Mouse (Mus musculus): ENCODE data around the gene Gpx5.
A peak's percentile ranks its signal among the peaks of the same experiment; 100 is the strongest.

The Gpx5 gene

DNA sequence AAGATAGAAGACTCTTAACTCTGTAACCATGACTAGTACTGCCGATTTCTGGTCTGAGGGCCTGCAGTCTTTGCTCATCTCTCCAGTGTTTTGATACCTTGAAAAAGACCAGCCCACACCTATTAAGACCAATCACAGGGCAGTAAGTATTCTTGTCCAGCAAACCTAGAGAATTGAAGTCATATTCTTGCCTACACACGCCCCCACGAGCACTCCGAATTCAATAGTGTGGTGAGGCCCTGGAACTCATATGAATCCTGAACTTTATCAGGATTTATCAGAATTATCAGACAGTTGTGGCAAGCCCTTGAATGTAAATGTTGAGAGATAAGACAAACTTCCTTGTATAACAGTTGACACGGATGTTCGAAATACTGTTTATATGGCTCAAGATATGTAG, at the start of gene Gpx5:
Gene Gpx5, minus strand, starts transcription at position 101 of the 400 bp plus-strand sequence.
- no peak for DNase-seq (ENCODE audit: low spot score)

DNA sequence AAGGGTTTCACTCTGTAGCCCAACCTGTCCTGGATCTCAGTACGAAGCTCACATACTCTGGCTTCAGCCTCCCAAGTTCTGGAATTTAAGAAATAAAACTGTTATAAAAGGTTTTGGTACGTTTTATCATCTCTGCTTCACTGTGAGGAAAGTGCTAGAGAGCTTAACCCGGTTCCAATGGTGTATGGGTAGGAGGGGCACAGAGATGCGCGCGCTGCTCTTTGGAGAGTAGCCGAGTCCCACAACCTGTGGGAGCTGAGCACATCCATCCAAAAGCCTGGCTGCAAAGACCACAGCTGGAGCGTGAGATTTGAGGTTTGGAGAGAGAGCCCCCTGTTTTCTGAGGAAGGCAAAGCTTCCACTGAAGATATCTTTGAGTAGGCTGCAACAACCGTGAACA, 34.9 kb upstream of the Gpx5 start:
- DNase-seq (ENCODE audit: low spot score), result peak; percentile 51

DNA sequence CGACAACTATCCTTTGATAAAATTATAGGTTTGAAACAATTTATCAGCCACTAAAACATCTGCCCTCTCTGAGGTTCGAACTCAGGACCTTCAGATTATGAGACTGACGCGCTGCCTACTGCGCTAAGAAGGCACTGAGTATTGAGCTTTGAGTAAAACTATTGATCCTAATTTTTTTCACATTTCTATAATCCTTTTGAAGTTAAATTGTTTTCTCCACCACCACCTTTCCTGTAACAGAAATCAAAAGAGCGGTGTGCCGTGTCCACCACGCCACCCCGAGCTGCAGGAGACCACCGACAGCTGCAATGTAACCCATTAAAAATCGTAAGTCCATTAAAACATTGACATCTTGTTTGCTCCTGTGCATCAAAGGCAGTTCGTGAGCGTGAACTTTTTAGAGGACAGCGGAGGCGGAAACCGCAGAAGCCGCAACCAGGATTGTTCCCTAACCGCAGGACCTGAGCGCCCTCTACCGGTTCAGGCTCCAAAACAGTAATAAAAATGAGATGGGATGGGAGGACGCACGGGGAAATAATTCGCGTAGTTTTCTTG, 34.2 kb upstream of the Gpx5 start:
- DNase-seq (ENCODE audit: low spot score), result peak; percentile 94

DNA sequence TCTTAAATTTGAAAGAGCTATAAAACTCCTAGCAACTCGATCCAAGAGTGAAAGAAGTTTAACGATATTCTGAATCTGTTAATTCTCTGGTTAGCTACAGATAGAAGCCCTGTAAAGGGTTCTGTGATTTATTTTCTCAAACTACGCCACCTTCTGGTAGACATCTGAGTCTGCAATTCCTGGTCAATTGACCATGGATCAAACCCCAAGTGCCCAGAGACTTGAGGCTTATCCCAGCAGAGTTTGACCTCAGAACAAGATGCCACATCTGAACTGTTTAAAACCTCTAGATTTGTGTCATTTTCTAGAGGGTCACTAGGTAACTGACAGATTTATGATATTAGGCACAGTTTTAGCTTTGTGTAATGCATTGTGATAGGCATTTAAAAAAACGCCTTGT, 33.7 kb upstream of the Gpx5 start:
- DNase-seq (ENCODE audit: low spot score), result peak; percentile 70

DNA sequence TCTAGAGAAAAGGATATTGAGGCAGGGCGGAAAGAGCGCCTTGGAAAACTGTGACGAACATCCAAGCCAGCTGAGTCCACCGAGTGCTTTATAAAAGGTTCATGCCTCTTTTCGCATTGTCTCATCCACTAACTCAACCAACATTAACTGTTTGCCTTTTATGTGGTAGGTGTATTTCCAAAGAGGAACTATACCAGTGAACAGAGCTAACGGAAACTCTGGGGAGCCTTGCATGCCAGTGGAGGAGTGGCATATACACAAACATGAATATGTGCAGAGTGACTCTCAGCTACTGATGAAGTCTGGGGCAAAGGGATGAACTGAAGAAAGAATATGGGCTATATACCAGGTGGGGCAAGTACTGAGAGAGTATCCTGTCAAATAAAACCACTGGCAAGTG, 30.9 kb upstream of the Gpx5 start:
- DNase-seq (ENCODE audit: low spot score), result no peak

DNA sequence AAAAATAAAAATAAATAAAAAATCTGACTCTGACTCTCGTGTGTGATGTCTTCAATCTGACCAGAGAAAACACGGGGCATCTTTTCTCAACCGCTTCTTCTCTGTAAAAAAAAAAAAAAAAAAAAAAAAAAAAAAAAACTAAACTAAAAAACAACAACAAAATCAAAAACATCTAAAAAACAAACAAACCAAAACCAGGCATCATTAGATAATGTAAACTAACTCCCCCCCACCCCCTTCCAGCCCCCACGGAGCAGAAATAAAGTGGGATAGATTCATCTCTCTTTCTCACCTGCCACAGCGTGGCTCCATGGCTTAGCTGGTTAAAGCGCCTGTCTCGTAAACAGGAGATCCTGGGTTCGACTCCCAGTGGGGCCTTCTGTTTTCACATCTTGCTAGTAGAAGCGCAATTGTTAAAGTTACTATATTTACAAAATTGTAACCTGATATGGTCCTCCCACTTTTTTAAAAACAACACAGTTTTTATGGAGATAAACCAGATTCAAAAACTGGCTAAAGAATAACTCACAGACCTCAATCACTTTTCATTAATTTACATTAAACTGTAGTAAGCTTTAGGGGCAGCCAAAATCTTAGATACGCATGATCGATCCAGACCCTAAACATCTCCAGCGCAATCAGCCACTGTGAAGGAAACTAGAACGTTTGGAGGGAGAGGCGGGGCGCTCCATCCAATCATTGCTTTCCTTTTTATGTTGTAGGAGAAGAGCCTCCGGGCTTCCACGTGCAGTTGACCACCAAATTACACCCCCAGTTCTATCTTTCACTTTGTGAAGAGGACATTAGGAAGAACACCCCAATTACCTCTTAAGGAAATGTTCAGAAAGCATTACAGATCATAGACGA, 30.2 kb upstream of the Gpx5 start:
- DNase-seq (ENCODE audit: low spot score), result peak; percentile 68

DNA sequence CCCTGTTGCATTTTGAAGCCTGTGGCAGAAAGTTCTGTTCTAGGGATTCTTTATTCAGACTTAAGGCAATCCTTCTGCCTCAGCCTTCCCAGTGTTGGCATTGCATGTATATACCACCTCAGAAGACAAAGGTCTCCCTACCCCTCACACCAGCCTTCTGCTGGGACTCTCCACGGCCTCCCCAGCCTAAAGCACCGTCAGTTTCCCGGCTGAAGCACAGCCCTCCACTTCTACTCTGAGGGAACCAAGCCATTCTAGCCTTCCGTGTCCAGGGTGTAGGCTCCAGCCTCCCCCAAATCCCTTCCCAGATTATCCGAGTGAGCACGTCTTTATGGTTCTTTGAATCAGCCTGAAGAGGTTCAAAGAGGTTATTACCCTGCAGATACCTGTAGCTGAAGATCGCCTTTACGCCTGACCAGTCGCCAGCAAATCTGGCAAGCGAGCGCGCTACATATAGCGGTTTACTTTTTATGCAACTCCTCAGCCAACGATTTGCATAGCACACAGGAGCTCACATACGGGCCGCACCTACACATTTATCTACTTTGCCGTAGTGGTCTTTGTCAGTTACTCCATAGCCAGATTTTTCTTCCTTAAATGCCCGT, 29.5 kb upstream of the Gpx5 start:
- peak; percentile 23 for DNase-seq (ENCODE audit: low spot score)

DNA sequence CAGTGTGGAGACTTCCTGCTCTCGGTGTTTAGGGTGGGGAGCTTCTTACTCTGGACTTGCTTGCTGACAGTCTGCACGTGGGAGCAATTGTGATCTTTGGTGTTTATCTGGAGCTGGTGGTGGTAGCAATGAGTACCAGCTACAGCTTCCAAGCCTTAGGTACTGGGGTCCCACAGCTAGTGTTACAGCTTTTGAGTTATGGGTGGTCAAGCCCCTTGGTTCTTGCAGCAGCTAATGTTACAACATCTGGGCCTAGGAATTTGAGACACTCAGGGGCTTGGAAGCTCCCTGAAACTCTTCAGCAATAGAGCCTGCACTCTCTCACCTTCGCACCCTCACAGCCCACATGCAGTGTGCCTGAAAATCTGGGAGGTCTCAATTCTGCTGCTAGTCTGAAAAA, 27.7 kb upstream of the Gpx5 start:
- DNase-seq (ENCODE audit: low spot score), result no peak

DNA sequence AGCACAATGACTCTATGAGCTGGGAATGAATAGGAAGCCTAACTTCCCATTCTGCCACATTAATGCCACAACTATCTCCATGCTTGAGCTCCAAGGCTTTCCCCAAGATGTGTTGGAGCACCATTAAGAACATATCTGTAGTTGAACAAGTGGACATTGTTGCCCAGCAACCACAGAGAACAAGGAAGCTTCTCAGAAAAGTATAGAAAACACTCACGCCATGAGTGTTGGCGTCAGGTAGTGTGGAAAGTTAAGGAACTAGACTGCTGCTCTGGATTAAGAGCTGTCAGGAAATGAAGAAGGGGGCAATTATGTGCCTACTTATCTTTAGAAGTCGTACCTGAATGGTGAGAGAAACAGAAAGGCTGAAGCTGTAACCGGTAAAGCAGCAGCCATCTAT, 21.4 kb upstream of the Gpx5 start:
- DNase-seq (ENCODE audit: low spot score), result no peak

DNA sequence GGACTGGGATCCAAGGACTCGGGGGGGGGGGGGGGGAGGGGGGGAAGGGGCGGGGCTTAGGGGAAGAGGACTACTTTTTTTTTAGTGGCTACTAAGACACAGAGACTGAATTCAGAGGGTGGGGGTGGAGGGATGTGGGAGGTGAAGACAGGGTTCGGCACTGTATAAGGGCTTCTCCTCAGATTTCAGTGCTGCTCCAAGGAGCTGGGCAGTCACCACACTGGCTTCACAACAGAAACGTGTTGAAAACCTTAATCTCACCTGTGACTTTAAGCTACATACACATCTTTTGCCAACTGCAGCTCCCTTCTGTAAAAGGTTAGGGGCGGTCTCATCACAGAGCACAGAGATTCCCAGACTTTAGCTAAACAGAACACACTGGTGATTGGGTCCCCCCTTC, 20.3 kb upstream of the Gpx5 start:
- no peak for DNase-seq (ENCODE audit: low spot score)

DNA sequence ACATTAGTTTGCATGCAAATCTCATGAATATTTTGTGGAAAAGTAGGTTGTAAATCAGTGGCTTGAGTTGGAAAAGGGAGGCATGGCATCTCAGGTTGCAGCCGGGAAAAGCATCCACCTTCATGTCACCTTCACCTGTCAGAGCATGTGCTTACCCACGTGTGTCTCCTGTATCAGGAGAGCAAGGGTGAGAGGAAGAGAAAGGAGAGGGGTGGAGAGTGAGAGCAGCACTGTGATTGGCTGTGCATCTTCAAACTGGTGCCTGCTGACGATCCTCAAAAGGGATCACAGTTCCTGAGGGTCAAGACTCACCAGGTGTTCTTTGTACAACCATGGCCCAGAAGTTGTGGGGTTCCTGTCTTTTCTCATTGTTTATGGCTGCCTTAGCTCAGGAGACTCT, 19.4 kb upstream of the Gpx5 start, which contains the start of gene Gpx6:
Gene Gpx6, plus strand, starts transcription at position 200 of the 400 bp plus-strand sequence.
- DNase-seq (ENCODE audit: low spot score), result no peak

DNA sequence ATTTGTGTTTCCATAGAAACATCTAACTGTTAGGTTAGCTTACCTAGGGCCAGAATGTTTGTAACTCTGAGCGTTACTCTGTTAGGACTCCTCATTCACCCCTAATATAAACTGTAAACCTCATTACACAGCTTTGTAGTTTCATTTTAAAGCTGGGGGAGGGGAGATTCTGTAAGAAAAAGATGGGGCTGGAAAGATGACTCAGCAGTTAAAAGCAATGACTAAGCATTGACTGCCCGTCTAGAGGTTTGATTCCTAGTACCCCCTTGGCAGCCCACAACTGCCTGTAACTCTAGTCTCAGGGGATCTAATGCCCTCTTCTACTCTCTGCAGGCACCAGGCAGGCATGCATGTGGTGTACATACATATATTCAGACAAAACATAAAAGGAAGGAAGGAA, 17.3 kb upstream of the Gpx5 start:
- no peak for DNase-seq (ENCODE audit: low spot score)

DNA sequence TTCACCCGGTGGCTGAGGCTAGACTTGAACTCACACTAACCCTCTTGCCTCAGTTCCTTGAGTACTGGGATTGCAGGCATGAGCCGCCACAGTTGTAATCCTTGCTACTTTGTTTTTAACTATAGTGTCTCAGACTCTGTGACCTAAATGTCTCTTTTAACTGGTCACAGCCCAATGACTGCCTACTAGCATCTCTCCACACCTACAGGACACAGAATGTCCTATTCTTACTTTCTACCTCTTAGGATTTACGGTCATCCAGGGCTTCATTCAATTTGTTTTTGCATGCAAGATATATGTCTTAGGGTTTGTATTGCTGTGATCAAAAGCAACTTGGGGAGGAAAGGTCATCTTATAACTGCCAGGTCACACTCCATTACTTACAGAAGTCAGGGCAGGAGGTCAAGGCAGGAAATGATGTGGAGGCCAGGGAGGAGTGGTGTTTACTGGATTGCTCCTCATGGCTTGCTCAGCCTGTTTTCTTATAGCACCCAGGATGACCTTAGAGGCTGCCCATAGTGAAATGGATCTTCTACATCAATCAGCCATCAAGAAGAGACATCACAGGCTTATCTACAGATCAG, 12.0 kb upstream of the Gpx5 start:
- no peak for DNase-seq (ENCODE audit: low spot score)

DNA sequence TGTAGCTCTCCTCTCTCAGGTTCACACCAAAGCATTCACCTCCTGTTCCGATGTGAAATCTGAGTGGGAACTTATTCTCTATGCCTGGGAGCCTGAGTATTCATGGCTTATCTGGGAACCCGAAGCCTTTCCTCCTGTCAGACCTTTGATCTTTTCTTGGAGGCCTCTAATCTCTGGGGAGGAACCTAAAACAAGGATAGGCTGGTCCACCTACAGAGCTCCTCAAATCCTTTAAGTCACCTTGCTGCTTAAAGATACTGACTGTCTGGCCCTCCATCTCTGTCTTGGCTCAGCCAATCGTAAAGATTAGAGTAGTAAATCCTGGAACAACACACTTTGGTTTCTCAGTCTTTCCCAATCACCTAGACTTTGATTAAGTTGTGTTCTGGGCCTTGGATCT, 6.0 kb upstream of the Gpx5 start:
- no peak for DNase-seq (ENCODE audit: low spot score)

DNA sequence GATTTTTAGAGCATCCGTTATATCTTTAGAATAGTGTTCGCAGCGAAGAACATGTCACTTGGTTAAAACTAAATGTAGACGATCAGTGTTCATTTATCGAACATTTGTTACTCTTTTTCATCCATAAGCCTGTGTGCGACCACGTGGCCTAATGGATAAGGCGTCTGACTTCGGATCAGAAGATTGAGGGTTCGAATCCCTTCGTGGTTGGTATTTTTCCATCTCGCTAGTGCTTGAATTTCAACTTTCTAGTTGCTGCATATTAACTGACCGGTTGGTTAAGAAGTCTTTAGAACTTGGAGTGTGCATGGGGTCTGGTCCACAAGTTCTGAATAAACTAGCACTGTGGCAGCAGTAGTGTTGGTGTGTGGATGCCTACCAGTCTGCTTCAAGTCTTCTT, 13.0 kb downstream of the Gpx5 start:
- peak; percentile 97 for DNase-seq (ENCODE audit: low spot score)

DNA sequence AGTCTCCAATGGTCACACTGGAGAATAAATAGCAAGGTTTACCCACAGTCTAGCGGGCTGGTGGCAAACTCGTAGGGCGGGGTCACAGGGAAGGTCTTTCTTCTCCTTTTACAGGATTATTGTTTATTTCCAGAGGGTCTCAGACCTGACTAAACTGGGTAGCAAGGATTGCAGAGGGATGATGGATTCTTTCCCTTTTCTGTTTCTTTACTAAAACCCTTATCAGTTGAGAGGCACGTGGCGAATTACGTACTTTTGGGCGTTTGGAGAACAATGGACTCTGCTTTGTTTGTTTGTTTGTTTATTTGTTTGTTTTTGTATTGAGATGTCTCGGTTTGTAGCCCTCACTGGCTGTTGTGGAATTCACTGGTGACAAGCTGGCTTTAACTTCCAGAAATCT, 13.5 kb downstream of the Gpx5 start:
- no peak for DNase-seq (ENCODE audit: low spot score)

DNA sequence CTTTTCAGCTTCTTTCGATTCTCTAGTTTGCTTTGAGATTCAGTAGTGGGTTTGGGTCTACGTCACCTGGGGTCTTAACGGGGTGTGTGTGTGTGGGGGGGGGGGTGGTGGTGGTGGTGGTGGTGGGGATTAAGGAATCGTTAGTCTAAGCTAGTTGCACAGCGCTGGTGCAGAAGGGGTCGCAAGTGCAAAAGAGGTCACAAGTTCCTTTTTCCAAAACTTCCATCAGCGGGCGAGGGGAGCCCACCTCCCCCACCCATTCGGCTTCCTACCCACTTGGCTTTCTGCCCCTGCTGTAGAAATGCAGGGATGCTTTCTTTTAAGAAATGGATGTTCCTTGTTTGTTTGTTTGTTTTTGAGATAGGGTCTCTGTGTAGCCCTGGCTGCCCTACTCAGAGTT, 16.0 kb downstream of the Gpx5 start:
- DNase-seq (ENCODE audit: low spot score), result peak; percentile 41

DNA sequence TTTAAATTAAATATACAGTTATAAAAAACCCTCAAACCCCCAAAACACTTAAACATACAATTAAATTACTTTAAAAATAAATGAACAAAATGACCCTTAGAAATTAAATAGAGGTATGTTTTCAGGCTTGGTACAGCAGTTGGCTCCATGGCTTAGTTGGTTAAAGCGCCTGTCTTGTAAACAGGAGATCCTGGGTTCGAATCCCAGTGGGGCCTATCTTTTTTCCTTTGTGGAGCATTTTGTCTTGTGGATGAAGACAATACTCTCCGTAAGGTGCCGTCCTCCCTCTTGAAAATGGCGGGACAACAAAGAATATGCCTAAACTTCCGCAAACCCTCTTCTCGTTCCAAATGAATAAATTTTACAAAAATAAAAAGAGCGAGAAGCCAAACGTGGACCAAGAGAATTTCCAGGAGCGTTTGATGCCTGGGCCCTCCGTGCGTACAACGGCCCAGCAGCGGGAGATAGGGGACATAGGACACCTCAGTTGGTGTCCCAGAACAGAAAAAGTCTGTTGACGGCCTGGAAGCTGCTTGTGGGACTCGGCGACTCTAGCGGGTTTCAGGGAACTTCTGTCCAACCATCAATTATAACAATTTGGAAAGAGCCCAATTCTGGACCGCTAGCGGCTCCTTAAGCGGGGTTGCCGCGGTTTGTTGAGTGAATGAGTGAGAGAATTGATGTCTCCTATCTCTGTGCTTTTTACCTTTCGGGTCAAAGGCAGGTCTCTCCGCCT, 16.5 kb downstream of the Gpx5 start:
- DNase-seq (ENCODE audit: low spot score), result peak; percentile 95

DNA sequence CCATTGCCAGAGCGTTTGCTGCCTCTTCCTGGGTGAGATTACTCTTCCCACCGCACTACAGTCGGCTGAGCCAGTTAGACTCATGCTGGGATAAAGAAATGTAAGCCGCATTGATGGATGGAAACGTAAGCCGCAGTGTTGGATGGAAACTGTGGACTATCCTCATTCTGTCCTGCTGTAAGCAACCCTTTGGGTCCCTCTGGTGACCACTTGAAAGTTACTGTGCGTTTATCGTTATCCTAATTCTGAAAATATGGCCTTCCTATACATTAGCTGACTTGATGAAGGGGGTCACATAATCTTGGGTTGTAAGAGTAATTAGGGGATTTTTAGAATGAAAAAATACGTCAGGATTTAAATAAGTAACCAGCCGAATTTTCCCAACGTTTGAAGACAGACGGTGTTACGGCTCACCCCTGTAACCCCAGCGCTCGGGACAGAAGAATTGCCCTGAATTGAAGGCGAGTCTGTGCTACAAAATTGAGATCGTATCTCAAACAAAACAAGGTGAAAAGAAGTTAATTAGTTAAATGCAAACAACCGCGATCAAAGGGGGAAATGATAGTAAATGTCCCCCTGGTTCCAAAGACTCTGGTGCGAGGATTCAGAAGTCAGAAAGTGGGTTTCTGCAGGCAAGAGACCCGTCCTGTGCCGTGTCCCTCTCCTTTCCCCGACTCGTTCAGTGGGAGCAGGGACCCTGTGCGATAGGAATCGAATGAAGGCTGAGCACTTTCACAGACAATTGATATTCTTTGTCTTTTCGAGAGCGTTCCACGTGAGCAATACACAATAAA, 17.3 kb downstream of the Gpx5 start:
- DNase-seq (ENCODE audit: low spot score), result peak; percentile 79

DNA sequence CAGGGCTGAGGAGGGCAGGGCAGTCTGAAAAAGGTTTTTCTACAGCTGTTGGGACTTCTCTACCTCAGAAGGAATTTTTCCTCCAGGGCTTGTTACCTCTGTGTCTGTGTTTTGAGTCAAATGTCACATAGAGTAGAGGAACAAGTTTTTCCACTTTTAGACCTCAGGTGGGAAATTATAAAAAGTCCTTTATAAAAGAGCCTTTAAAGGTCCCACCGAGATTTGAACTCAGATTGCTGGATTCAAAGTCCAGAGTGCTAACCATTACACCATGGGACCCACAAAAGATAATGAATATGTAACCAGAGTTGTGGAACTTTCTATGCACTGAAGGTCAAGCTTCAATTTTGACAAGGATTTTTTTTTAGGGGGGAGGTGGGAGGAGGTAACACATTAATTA, 24.3 kb downstream of the Gpx5 start:
- DNase-seq (ENCODE audit: low spot score), result no peak

DNA sequence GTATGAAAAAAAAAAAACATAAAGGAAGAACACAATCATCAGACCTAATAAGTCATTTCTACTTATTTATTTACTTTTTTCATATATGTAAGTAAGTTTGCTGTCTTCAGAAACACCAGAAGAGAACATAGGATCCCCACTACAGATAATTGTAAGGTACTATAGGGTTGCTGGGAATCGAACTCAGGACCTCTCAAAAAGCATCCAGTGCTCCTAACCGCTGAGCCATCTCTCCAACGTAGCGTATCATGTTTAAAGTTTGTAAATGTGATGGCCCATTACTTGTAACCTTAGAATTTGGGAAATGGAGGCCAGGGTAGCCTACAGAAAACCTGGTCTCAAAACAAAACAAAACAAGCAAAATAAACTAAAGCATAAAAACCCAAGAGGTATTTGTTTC, 25.0 kb downstream of the Gpx5 start:
- no peak for DNase-seq (ENCODE audit: low spot score)

DNA sequence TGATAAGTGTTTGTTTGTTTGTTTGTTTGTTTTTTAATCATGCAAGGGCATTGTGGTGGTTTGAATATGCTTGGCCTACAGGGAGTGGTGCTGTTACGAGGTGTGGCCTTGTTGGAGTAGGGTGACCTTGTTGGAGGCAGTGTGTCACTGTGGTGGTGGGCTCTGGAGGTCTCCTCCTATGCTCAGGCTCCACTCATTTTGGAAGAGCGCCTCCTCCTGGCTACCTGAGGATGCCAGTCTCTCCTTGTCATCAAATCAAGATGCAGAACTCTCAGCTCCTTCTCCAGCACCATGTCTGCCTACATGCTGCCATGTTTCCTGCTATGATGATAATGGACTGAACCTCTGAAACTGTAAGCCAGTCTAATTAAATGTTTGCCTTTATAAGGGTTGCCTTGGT, 26.8 kb downstream of the Gpx5 start:
- no peak for DNase-seq (ENCODE audit: low spot score)
